Mouse (Mus musculus) cerebellum, postnatal 14 days (tissue): ENCODE results near the gene Gm20458.
A peak's percentile ranks its signal among the peaks of the same experiment; 100 is the strongest.

Experiments
- DNase-seq, 2 experiments: peaks; one replicate each; pipeline ENCODE4 v3.0.0; 2021; ENCODE audit warnings: mixed read lengths in 2 of 2

Gm20458 gene

GRCm38 (mm10) chr2:164504919-164505318 lies 44.2 kb downstream of the Gm20458 start:
- no peak for DNase-seq

- no peak for DNase-seq
Measured at GRCm38 (mm10) chr2:164505619-164506347, 45.0 kb downstream of the Gm20458 start.

GRCm38 (mm10) chr2:164507811-164508210 lies 47.0 kb downstream of the Gm20458 start:
- no peak for DNase-seq

- no peak for DNase-seq
Measured at GRCm38 (mm10) chr2:164510621-164511190, 49.9 kb downstream of the Gm20458 start.

- no peak for DNase-seq
Measured at GRCm38 (mm10) chr2:164512121-164512909, 51.5 kb downstream of the Gm20458 start.

- no peak for DNase-seq
Measured at GRCm38 (mm10) chr2:164513389-164513788, 52.6 kb downstream of the Gm20458 start.

GRCm38 (mm10) chr2:164514916-164515315 lies 54.1 kb downstream of the Gm20458 start:
- DNase-seq: no peak

- no peak for DNase-seq
Measured at GRCm38 (mm10) chr2:164515897-164516296, 55.1 kb downstream of the Gm20458 start.

GRCm38 (mm10) chr2:164516592-164516991 lies 55.8 kb downstream of the Gm20458 start:
- DNase-seq: no peak

GRCm38 (mm10) chr2:164517485-164518221 lies 56.9 kb downstream of the Gm20458 start:
- DNase-seq: peak; percentile 57 to 64

GRCm38 (mm10) chr2:164518266-164519170 lies 57.8 kb downstream of the Gm20458 start:
- no peak for DNase-seq

GRCm38 (mm10) chr2:164519171-164519526 lies 58.4 kb downstream of the Gm20458 start:
- DNase-seq: no peak

- peak; percentile 50 to 55 for DNase-seq
Measured at GRCm38 (mm10) chr2:164520782-164521181, 60.0 kb downstream of the Gm20458 start.

- no peak for DNase-seq
Measured at GRCm38 (mm10) chr2:164521841-164522240, 61.1 kb downstream of the Gm20458 start.

GRCm38 (mm10) chr2:164522280-164522679 lies 61.5 kb downstream of the Gm20458 start:
- no peak for DNase-seq

- DNase-seq: peak; percentile 42 to 63
Measured at GRCm38 (mm10) chr2:164523301-164523773, 62.6 kb downstream of the Gm20458 start.

GRCm38 (mm10) chr2:164528557-164528956 lies 67.8 kb downstream of the Gm20458 start:
- no peak for DNase-seq

- peak; percentile 87 to 90 for DNase-seq
Measured at GRCm38 (mm10) chr2:164531169-164531568, 70.4 kb downstream of the Gm20458 start.

- DNase-seq: no peak
Measured at GRCm38 (mm10) chr2:164534315-164534714, 73.5 kb downstream of the Gm20458 start.

- DNase-seq: no peak
Measured at GRCm38 (mm10) chr2:164537003-164537402, 76.2 kb downstream of the Gm20458 start.
